Mouse (Mus musculus) midbrain, embryonic 15.5 days (tissue): Measurements from ENCODE around the gene Vmn2r101. TPM values are rescaled to one million over a fixed set of nuclear protein-coding genes. Genes with fewer than 3 reads are reported as not detected.

Source experiments
- ATAC-seq: fragments of 200-750 bp; cut with Nextera tagmentation; replicated peaks from 2 replicates; pipeline ENCODE4 v1.8.0; 2017; ENCODE audit warnings: moderate TSS enrichment
- H3K27ac ChIP-seq: fragments of 300-500 bp; sonication (generic); 2 replicates; pipeline ENCODE4 v1.5.1; 2015; ENCODE audit warnings: mild to moderate bottlenecking, inconsistent platforms
- H3K27me3 ChIP-seq: fragments of 300-500 bp; sonication (generic); replicated peaks from 2 replicates; pipeline ENCODE4 v1.6.1; 2015; ENCODE audit warnings: inconsistent platforms
- H3K36me3 ChIP-seq: fragments of 300-500 bp; sonication (generic); replicated peaks from 2 replicates; pipeline ENCODE4 v1.6.1; 2015; ENCODE audit warnings: inconsistent platforms
- H3K4me1 ChIP-seq: fragments of 300-500 bp; sonication (generic); 2 replicates; pipeline ENCODE4 v1.6.1; 2015; ENCODE audit warnings: inconsistent platforms
- H3K4me2 ChIP-seq: fragments of 300-500 bp; sonication (generic); 2 replicates; pipeline ENCODE4 v1.6.1; 2015; ENCODE audit warnings: inconsistent platforms, mild to moderate bottlenecking, moderate library complexity
- H3K4me3 ChIP-seq: fragments of 300-500 bp; sonication (generic); 2 replicates; pipeline ENCODE4 v1.5.1; 2015; ENCODE audit warnings: mild to moderate bottlenecking, inconsistent platforms
- H3K9ac ChIP-seq: fragments of 300-500 bp; sonication (generic); 2 replicates; pipeline ENCODE4 v1.6.1; 2015; ENCODE audit warnings: mild to moderate bottlenecking, inconsistent platforms
- H3K9me3 ChIP-seq: fragments of 300-500 bp; sonication (generic); 2 replicates; pipeline ENCODE4 v1.6.1; 2016; ENCODE audit warnings: inconsistent platforms
- WGBS: fragments of 180-500 bp; shearing (Covaris S2); methylation state at CpG from one replicate; pipeline ENCODE4 v1.1.7; 2015; ENCODE audit warnings: mixed read lengths; 5-methylcytosine and 5-hydroxymethylcytosine counted together
- polyA plus RNA-seq: library from polyadenylated mRNA; unstranded; fragments of >200 nt; fragmentation: Nextera tagmentation; extraction: Ambion mirVana; gene quantifications from 2 replicates; pipeline ENCODE4 v1.2.1, GENCODE M21; 2015

The Vmn2r101 gene
- polyA plus RNA-seq, result not detected in 2 replicates

DNA sequence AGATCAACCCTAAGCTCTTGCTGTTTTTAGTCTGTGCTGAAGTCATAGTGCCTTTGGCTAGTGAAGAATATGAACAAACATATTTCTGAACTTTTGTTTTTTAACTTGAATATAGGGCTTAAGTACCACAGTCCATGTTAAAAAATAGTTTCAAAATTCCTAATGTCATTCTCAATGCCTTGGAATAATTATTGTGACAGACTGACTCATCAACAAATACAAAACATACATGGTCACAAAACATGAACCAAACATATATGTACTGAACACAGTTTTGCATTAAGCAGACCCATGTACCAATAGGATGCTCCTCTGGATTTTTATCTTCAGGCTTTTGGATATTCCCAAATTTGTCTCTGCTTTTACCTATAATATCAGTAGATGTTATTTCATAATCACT, at the start of gene Vmn2r101:
Gene Vmn2r101, plus strand, starts transcription at position 301 of the 400 bp plus-strand sequence.
- Histone ChIP-seq H3K4me3 (no peak within 1 kb of the TSS), H3K27ac (no peak within 1 kb of the TSS), H3K9ac (no peak within 1 kb of the TSS), H3K27me3 (no peaks in the 10 kb centered on the region), H3K9me3 (0 out of 2 replicates have a peak, but pooled peaks cover 3% of the 10 kb centered on the region), H3K4me1 (no peaks in the 10 kb centered on the region), H3K36me3 (no peaks in the 10 kb centered on the region), H3K4me2 (no peak within 1 kb of the TSS)
- no peak for ATAC-seq

GRCm38 (mm10) chr17:19629328-19629727, 52.3 kb downstream of the Vmn2r101 start:
- Histone ChIP-seq H3K4me3 (no peak overlapping the region), H3K4me1 (no peaks in the 10 kb centered on the region), H3K27ac (no peak overlapping the region), H3K9me3 (peaks cover 28% of the 10 kb centered on the region), H3K27me3 (no peaks in the 10 kb centered on the region), H3K36me3 (no peaks in the 10 kb centered on the region), H3K4me2 (no peak overlapping the region), H3K9ac (no peak overlapping the region)
- ATAC-seq, result no peak
- 91% methylated on average over 1 of the region's 1 CpGs for WGBS

- Histone ChIP-seq H3K4me1 (no peaks in the 10 kb centered on the region), H3K4me2 (no peak overlapping the region), H3K9ac (no peak overlapping the region), H3K27ac (no peak overlapping the region), H3K4me3 (no peak overlapping the region), H3K9me3 (0 out of 2 replicates have a peak, but pooled peaks cover 2% of the 10 kb centered on the region), H3K36me3 (no peaks in the 10 kb centered on the region), H3K27me3 (no peaks in the 10 kb centered on the region)
- ATAC-seq, result no peak
- WGBS, result 56% methylated on average over 3 of the region's 3 CpGs
Observed at GRCm38 (mm10) chr17:19658447-19658846, 81.4 kb downstream of the Vmn2r101 start.

- Histone ChIP-seq H3K36me3 (no peaks in the 10 kb centered on the region), H3K27ac (no peak within 1 kb of the TSS), H3K4me2 (no peak within 1 kb of the TSS), H3K9ac (no peak within 1 kb of the TSS), H3K4me1 (no peaks in the 10 kb centered on the region), H3K9me3 (0 out of 2 replicates have a peak, but pooled peaks cover 2% of the 10 kb centered on the region), H3K4me3 (no peak within 1 kb of the TSS), H3K27me3 (no peaks in the 10 kb centered on the region)
- 65% methylated on average over 2 of the region's 2 CpGs for WGBS
- no peak for ATAC-seq
Observed at GRCm38 (mm10) chr17:19660028-19660427, 83.0 kb downstream of the Vmn2r101 start, which contains the start of gene Vmn2r102. Gene Vmn2r102, plus strand, starts transcription at chr17:19660328.

Other genes with a start within 250 kb of the Vmn2r101 start
- not detected in 2 replicates for gene Vmn2r99, start 215.3 kb upstream of the Vmn2r101 start, polyA plus RNA-seq
- not detected in 2 replicates for gene Vmn2r100, start 72.5 kb upstream of the Vmn2r101 start, polyA plus RNA-seq
- not detected in 2 replicates for gene Vmn2r102, start 83.1 kb downstream of the Vmn2r101 start, polyA plus RNA-seq
- not detected in 2 replicates for gene Vmn2r103, start 196.1 kb downstream of the Vmn2r101 start, polyA plus RNA-seq